Mouse (Mus musculus): Measurements from ENCODE around the gene Otop2. TPM values are rescaled to one million over a fixed set of nuclear protein-coding genes. Genes with fewer than 3 reads are reported as not detected.
A peak's percentile ranks its signal among the peaks of the same experiment; 100 is the strongest.

Gene Otop2
- total RNA-seq, 2 experiments from 2014 or later: not detected

- no peak for DNase-seq
- intact Hi-C loops (cut with DNase I): loop anchor here (5.0 kb wide), 1 partner anchor 42 kb away; no protein-coding TSS in a partner anchor
Observed at GRCm38 (mm10) chr11:115274771-115275170, 32.2 kb upstream of the Otop2 start.

DNA sequence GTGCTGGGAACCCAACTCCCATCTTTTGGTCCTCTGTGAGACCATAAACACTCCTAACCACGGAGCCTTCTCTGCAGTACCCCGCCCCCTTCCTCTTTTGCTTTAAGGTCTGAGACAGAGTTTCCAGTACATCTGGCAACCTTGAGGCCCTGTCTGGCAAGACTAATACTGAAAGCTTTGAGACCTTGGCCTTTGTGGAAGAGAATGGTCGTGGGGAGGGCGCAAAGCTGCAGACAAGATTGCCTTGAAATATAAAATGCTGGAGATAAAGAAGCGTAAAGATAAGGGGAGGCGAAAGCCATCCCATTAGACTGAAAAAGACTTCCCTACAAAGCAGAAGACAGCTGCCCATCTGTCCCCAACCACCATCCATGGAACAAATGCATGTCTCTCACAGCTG is 31.5 kb upstream of the Otop2 start:
- DNase-seq: no peak
- intact Hi-C loops (cut with DNase I): no loop called here

GRCm38 (mm10) chr11:115275954-115276353 is 31.0 kb upstream of the Otop2 start:
- intact Hi-C loops (cut with DNase I): no loop called here
- DNase-seq: no peak

DNA sequence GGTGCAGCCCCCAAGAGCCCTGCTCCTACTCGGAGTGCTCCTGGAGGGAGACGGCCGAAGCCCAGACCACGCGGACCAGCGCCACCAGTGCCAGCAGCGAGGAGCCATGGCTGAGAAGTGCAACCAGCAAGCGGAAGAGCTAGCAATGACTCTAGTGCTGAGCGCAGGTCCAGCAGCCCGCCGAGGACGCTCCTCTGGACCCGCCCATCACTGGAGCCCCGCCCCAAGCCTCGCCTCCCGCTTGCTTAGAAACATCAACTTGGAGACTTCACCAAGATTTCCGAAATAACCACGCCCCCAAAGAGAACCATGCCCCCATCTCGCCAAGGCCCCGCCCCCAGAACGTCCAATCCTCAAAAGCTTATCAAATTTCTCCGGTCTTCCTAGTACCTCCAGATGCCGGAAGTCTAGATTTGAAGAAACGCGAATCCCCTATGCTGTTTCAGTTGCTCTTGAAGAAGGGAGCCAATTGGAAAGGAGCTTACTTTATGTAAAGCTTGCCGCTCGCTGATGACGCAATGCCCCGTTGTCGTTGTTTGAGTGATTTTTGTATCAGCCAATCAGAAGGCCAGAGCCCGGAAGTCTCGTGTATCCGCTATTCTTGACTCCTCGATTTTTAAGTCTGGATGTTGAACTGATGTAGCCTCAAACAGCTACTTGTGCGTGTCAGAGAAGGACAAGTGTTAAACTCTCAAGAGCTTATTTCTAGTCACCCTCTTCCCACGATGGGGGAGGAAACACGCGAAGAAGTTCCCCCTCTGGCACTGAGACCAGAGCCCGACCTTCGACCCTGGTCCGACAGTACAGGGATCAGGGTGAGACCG is 30.0 kb upstream of the Otop2 start, which contains the start of gene Fdxr:
Fdxr (minus strand) TSS at position 271 of the 824 bp plus-strand sequence.
- peak; percentile 96 to 98 for DNase-seq
- intact Hi-C loops (cut with DNase I): no loop called here

DNA sequence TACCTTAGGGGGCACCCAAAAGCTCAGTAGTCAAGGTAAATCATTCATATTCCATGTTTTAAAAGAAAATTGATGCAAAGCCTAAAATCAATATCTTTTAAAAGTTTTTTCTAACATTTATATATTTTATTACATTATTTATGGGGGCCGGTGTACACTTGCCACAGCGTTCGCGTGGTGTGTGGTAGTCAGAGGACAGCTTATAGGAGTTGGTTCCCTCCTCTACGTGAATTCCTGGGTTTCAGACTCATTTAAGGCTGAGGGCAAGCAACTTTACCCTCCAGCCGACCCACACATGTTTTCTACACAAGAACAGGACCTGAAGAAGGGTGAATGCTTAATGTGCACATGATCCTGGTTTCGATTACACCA is 29.4 kb upstream of the Otop2 start:
- DNase-seq: no peak
- intact Hi-C loops (cut with DNase I): no loop called here

- no peak for DNase-seq
- intact Hi-C loops (cut with DNase I): no loop called here
Observed at GRCm38 (mm10) chr11:115278176-115278575, 28.8 kb upstream of the Otop2 start.

- DNase-seq: no peak
- intact Hi-C loops (cut with DNase I): no loop called here
Observed at GRCm38 (mm10) chr11:115279726-115280125, 27.2 kb upstream of the Otop2 start.

DNA sequence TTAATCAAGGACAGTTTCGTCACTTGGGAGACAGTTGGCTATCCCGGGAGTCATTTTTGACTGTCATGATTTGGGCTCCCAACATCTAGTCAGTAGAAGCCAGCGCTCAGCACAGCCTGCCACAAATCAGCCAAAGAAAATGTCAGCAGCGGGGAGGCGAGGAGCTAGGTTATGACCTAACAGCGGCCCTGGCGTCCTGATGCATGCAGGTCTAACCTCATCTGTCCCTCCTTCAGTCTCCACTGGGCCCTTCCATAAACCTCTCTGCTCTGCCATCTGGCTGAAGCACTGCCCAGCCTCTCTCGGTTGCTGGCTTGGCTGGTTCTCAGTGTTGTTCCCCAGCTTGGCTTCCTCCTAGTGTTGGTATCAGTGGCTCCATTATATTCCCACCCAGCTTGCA is 24.7 kb upstream of the Otop2 start:
- intact Hi-C loops (cut with DNase I): no loop called here
- peak; percentile 45 to 48 for DNase-seq

- intact Hi-C loops (cut with DNase I): no loop called here
- no peak for DNase-seq
Observed at GRCm38 (mm10) chr11:115282723-115283485, 24.1 kb upstream of the Otop2 start.

- DNase-seq: no peak
- intact Hi-C loops (cut with DNase I): no loop called here
Observed at GRCm38 (mm10) chr11:115283486-115283765, 23.5 kb upstream of the Otop2 start.

- DNase-seq: no peak
- intact Hi-C loops (cut with DNase I): no loop called here
Observed at GRCm38 (mm10) chr11:115283891-115284620, 22.9 kb upstream of the Otop2 start.

- no peak for DNase-seq
- intact Hi-C loops (cut with DNase I): no loop called here
Observed at GRCm38 (mm10) chr11:115285282-115285681, 21.7 kb upstream of the Otop2 start.

DNA sequence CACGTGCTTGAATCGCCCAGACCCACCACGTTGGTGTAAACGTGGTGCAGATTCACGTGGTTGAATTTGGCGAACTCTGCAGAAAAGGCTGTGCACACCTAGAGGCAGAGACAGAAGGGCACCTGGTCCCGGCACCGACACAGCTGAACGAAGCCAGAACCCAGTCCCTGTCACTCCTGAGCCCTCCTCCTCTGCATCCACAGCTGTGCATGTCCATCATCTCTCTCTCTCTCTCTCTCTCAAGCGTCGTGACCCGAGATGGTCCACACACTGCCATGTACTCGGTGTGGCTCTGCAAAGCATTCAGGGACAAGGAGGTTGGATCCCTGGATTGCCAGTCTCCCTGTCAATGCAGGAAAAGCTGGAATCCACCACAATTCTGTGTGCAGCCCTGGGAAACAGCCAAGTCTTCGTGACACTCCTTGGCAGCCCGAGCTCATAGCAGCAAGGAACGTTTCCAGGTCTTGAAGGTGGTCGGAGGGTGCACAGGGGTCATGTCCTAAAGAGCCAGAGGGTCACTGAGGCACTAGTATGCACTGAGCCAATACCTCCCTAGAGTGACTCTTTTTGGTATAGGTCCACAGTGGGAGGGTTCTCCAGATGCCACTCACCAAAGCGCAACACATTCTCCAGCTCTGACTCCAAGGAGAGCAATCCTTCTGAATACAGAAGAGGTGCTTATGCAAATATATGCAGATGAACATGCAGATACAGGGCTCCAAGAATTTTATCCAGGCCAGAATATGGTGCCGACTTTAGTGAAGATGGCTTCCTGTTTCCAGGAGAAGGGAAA is 20.6 kb upstream of the Otop2 start:
- intact Hi-C loops (cut with DNase I): no loop called here
- DNase-seq: no peak

DNA sequence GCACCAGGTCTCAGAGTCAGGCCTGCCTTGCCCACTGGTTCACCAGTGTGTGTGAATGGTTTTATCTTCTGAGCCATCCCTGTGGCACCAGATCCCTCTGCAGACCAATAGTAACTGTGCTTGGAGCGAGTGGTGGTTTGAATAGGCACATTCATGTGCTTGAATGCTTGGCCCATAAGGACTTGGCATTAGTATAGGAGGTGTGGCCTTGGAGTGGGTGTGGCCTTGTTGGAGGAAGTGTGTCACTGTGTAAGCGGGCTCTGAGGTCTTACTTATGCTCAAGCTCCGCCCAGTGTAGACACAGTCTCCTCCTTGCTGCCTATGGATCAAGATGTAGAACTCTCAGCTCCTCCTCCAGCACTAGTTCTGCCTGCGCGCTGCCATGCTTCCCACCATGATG is 19.6 kb upstream of the Otop2 start:
- DNase-seq: no peak
- intact Hi-C loops (cut with DNase I): no loop called here

GRCm38 (mm10) chr11:115288305-115288704 is 18.7 kb upstream of the Otop2 start:
- DNase-seq: no peak
- intact Hi-C loops (cut with DNase I): no loop called here

- no peak for DNase-seq
- intact Hi-C loops (cut with DNase I): no loop called here
Observed at GRCm38 (mm10) chr11:115289885-115290284, 17.1 kb upstream of the Otop2 start.

DNA sequence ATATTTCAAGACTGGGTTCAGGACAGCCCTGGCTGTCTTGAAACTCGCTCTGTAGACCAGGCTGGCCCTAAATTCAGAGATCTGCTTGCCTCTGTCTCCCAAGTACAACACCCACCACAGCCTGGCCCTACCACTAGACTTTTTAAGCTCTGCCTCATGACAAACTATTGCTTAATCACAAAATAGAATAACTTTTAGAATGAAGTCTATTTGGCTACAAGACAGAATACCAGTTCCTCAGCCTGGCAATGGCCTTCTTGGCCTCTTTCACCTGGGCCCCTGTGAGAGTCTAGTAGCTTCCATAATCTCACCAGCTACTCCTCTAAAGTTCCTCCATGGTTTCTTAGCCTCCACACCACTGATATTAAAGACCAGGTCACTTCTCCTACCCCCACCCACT is 16.6 kb upstream of the Otop2 start:
- intact Hi-C loops (cut with DNase I): no loop called here

GRCm38 (mm10) chr11:115290919-115291318 is 16.0 kb upstream of the Otop2 start:
- peak; percentile 79 to 84 for DNase-seq
- intact Hi-C loops (cut with DNase I): no loop called here

More for the DNA sequence above, 16.6 kb upstream of the Otop2 start:
- DNase-seq: no peak

DNA sequence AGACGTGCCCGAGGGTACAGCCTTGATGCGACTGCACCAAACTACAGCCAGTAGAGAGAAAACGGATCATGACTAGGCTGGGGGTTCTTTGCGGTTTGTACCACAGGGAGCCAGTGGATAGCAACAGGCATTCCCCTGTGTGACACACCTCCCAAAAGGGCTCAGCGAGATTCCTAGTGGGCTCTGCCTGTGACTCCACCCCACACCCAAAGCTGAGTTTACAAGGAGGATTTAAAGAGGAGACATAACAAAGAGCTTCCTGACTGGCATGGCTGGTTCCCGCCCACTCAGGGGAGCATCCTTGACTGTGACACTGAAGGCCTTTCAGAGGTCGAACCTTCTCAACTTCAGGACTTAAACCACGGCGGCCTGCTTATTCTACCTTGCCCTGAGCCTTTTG is 15.5 kb upstream of the Otop2 start:
- intact Hi-C loops (cut with DNase I): no loop called here
- DNase-seq: no peak

DNA sequence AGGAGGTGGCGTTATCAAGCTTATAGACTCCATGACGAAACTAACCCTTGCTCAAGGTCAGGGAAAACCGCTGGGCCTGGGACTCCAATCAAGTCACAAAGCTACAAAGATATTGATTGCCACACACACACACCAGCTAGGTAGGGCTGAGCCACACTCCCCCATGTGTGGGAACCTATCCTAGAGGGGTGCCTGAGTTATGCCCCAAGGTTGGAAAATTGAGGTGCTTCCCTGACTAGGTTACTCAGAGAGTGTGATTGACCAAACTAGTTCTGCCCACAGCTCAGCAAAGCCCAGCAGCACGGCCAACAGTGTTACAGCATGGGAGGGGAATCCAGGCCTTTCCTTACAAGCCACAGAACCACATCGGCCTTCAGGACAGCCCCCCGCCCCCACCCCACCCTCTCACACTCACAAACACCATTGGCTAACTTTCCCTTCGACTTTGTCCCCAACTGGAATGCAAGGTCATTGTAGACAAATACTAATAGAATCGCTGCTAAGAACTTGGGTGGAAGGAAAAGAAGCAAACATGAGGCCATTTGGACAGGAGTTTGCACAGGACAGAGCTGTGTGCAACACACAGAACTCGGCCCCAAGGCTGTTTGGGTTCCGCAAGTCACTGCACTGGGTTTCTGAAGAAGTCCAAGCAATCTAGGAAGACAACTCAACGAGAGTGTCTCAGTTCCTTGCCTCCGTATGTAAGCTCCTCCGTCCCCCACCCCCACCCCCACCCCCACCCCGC is 14.2 kb upstream of the Otop2 start:
- intact Hi-C loops (cut with DNase I): no loop called here

More for the DNA sequence above, 14.2 kb upstream of the Otop2 start:
- no peak for DNase-seq

All from heart, postnatal 14 days (tissue).